Mouse (Mus musculus) thymus, adult 2 months (tissue): Measurements from ENCODE around the gene Lmtk3.

Experiments
- CTCF ChIP-seq: fragments of 200-500 bp; IDR thresholded peaks from 2 replicates; pipeline ENCODE4 v1.5.1; 2012; ENCODE audit warnings: mild to moderate bottlenecking, control low read depth, low read length, moderate library complexity, borderline replicate concordance; ENCODE audit not compliant: control insufficient read depth, poor library complexity, insufficient read depth; ENCODE audit errors: extremely low read depth
- POLR2A ChIP-seq: fragments of 200-500 bp; IDR thresholded peaks from 2 replicates; pipeline ENCODE4 v1.6.1; 2012; ENCODE audit warnings: mild to moderate bottlenecking, low read length, control low read depth, moderate library complexity; ENCODE audit not compliant: control insufficient read depth, poor library complexity, insufficient read depth; ENCODE audit errors: extremely low read depth

GRCm38 (mm10) chr7:45853089-45853488 lies 69.6 kb downstream of the Lmtk3 start:
- TF ChIP-seq CTCF (no peak), POLR2A (no peak)
